Mouse (Mus musculus) liver, embryonic 14.5 days (tissue): Measurements from ENCODE around the gene Tab3.

Source experiments
- CTCF ChIP-seq: IDR thresholded peaks from 2 replicates; pipeline ENCODE4 v1.5.1; 2016; ENCODE audit warnings: antibody characterized with exemption, low read depth, control low read depth
- EP300 ChIP-seq: IDR thresholded peaks from 2 replicates; pipeline ENCODE4 v1.6.1; 2016; ENCODE audit warnings: antibody characterized with exemption, low read depth

GRCm38 (mm10) chrX:85574182-85574541, 340 bp downstream of the Tab3 start:
- TF ChIP-seq CTCF (peak; percentile 17; the same call in 1 of the 2 replicates), EP300 (no peak)
